Mouse (Mus musculus): ENCODE results near the gene Stk26.

The Stk26 gene

DNA sequence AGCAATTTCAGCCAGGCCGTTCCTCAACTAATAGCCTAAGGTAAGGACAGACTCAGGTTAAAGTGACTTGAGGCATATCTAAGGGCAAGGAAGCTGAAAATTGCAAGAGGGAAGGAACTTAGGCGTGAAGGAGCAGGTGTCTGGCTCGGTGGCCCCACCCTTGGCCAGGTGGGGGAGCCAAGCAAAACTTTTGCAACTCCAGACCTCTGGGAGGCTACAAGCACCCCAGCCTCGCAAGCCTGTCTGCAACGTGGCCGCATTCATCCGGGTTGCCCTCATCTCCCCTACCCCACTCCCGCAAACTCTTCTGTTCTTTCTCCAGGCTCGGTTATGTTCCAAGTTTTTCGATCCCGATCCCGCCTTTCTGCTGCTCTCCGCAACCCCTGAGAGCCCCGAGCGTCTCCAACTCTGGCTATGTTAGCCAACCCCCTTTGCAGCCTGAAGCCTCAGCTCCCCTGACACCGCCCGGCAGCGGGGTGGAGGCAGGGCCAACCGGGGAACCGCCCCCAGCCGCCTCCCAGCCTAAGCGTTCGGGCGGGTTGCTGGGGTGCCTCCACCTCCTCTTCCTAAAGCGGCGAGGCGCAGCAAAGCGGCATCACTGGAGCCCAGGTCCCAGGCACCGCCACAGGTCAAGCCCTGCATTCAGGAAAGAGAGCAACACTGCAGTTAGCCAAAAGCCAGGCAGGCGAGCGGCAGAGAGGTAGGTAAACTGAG lies at the start of gene Stk26:
Gene Stk26, plus strand, starts transcription at position 201 of the 714 bp plus-strand sequence.
- DNase-seq (ENCODE audit: low read depth, low spot score): peak; percentile 72

DNA sequence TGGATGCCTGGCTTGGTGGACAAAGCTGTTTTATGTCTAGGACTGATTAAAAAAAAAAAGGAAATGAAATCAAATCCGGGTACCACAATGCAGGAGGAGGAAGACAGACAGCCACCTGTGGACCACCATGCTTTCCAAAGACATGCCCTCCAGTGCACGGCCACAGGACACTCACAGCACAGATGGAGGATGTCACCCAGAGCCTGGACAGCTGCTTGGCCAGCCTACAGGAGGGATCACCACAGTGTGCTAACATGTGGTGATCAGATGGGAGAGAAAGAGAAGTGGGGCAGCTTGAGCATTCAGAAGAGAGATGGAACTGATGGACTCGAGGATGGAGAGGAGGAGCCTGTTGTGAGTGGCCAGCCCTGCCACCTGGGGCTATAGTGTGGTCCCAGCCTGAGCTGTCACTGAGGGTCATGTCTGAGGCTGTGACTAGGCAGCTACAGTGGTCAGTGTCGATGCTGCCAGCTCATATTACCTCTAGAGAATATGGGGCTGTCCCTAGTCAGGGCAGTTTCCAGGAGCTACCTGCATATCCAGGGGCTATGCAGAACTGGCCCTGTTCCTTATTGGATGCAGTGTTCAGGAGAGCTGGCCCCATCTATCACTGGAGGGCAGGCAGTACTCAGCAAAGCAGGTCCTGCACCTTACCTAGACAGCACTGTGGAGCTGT lies 47.7 kb upstream of the Stk26 start:
- no peak for DNase-seq (ENCODE audit: low read depth, low spot score)

DNA sequence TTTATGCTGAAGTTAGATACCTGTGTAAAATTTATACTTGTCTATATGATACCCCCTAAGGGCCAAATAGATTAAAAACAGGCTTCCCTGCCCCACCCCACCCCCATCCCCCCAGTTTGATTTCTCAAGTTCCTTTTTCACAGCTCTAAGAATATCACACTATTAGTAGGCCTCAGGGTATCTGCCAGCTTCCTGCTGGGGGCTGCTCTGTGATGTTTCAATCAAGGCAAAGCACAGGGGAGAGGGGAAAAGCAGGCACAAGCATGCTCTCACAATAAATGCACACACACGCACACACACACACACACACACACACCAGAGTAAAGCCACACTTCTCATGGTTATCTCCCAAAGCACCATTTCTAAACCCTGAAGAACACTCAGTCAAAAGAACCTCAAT lies 43.0 kb upstream of the Stk26 start:
- no peak for DNase-seq (ENCODE audit: low read depth, low spot score)

DNA sequence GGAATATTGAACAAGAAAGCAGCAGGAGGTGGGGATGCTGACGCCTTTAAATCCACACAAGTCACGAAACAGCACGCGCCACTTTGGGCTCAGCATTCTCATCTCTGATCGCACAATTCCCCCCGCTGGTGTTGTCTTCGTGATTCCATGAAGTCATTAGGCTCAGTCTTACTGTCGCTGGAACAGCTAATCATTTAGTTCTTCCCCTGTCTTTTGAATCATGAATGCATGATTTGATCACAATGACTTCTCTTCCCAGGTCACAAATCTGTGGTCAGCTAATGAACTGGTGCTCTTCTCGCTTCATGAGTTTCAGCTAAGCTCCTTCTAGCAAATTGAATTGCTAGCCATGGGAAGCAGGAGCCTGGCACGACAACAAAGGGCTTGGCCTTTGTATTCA lies 42.3 kb upstream of the Stk26 start:
- no peak for DNase-seq (ENCODE audit: low read depth, low spot score)

DNA sequence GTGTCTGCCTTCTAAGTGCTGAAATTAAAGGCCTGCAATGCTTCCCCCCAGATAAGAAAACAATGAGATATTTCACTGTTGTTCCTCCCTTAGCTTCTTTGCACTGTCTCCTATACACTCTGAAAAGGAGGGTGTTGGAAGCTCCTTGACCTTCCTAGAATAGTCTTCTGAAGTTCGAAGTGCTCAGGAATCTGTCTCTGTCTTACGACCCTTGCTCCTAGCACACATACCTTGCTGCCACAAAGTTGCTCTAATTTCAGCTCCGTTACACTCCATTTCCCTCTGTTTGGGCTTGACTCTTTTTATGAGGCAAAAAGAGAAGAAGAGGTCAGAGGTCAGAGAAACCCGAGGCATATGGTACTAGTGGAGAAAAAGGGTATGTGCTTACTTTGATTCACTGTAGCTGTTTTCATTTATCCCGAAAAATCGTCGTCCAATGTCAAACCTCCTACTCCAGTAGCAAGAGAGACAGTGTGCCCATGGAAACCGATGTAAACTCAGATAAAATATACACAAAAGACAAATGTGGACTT lies 41.1 kb upstream of the Stk26 start:
- no peak for DNase-seq (ENCODE audit: low read depth, low spot score)

DNA sequence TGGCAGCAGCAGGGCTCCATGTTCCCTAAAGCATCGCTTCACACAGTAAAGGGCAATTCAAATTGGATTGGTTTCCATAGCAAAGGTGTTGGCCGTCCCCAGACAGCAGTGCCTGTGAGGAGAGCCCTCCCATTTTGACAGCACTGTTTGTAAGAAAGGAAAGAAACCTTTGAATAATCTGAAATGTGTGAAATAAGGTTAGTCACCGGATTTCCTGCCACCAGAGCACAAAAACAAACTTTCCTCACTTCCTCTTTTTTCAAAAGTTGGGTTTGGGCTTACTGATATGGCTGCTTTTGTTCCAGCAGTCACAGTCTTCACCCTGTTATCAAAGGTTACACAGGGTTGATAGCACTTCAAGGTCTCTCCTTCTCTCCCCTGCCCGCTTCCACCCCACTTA lies 35.2 kb upstream of the Stk26 start:
- DNase-seq (ENCODE audit: low read depth, low spot score): no peak

DNA sequence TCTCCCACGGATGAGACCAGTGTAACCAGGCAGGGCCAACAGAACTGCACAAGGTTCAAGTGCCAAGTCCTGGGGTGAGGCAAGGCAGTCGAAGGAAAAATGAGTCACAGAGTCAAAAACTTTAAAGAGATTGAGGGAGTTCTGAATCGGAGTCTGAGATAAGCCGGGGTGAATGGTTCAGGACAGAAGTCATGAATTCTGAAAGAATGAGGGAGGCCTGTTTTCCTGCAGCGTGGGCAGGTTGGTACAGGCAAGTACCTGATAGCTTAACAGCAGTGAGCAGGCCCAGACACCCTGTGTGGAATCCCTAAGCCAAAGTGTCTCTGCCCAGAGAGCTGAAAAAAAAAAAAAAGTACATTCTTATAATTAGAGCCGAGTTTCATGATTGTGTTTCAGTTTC lies 17.0 kb upstream of the Stk26 start:
- DNase-seq (ENCODE audit: low read depth, low spot score): no peak

DNA sequence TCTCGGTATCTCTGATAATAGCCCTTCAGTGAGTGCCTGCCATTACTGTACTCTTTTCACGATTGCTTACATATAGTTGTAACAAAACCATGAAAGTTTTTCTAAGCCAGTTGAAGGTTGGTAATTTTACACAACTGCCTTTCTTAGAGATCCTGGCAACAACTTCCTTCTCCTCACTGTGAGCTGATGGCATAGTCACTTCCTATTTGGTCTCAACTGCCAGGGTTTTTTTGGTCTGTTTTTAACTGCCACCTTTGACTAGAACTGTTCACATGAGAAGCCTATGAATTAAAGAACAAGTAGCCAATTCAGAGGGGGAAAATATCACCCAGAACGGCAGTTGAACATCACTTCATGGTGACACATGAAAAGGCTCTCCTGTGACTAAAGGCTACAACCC lies 5.3 kb upstream of the Stk26 start:
- DNase-seq (ENCODE audit: low read depth, low spot score): no peak

DNA sequence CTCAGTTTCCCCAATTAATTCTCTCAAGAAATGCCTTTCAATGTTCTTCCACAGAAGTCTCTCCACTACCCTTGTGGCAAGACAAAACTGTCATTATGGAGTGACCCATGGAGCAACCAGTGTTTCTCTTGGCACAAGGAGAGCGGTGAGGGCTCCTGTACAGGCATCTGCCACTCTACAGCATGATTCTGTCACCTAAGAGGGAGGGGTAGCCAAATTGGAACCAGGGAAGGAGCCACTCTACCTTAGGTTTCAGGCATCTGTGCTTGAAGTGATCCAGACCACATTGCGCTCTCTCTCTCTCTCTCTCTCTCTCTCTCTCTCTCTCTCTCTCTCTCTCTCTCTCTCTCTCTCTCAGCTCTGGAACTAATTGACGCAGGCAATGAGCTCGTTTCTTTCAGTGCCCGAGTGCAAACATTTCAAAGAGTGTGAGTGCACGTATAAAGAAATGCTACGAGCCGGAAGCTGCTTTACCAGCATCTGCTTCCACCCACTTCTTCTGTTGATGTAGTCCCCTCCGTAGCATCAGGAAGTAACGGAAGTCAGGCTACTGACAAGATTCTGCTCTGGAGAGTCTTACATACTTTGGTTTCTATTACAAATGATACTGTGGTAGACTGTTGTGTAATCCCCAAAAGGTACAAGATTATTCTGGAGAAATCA lies 4.7 kb upstream of the Stk26 start:
- no peak for DNase-seq (ENCODE audit: low read depth, low spot score)

DNA sequence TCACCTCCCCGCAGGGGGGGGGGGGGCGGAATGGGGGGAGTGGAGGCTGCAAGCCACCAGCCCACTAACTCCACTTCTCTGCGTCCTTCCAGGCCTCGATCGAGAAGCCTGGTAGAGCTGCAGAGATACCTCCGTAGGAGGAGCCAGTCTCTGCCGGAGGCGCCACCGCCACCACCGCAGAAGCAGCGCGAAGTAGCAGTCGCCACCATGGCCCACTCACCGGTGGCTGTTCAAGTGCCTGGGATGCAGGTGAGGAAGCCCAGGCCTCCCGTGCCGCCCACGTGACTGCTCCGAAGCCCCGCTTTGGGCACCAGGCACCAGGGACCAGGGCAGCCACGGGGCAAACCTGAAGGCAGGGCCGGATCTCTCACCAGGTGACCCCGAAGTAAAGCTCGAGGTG lies 740 bp downstream of the Stk26 start:
- peak; percentile 20 for DNase-seq (ENCODE audit: low read depth, low spot score)

DNA sequence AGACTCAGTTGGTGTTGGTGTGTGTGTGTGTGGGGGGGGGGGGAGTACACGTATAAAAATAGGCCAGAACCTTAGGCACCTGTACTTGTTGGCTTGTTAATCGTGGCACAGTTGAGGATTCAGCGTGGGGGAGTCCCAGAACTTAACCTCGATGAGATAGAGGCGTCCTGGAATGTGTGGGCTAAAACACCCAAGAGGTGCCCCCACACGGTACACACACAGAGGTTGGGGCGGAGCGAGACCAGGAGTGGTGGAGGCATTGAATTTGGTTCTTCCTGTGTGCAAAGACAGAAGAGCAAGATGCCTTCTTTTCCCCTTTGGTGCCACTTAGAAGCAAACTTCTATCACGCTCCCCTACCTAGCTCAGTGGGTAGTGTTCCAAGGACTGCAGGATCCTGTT lies 1.2 kb downstream of the Stk26 start:
- DNase-seq (ENCODE audit: low read depth, low spot score): peak; percentile 3

DNA sequence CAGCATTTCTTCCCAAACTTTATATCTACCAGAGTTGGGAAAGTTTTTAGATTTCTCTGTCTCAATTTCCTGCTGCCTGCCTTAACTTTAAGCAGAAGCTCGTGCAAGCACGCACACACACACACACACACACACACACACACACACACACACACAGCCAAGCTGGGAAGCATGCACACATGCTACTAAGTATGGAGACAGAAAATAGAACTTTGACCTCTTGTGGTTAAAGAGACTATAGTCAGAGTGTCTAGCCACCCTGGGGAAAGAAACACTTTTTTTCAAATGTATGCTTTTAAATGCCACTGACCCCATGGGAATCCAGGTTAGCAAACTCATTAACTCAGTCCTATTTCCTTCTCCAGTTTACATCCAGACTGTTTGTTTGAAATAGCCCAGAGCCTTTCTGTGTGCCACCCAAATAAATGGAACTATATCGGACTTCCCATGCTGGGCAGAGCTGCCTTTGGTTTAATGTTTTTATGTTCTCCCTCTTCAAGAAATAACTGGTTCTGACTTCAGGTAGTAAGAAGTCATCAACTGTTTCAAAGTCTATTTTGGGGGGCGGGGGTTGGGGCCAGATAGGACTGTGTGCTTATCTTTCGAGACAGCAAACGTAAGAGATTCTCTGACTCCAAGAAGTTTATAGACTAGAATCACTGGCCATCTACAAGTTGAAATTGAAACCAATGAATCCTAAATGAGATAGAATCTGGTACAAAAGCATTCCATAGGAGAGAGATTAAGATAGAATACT lies 9.8 kb downstream of the Stk26 start:
- DNase-seq (ENCODE audit: low read depth, low spot score): no peak

DNA sequence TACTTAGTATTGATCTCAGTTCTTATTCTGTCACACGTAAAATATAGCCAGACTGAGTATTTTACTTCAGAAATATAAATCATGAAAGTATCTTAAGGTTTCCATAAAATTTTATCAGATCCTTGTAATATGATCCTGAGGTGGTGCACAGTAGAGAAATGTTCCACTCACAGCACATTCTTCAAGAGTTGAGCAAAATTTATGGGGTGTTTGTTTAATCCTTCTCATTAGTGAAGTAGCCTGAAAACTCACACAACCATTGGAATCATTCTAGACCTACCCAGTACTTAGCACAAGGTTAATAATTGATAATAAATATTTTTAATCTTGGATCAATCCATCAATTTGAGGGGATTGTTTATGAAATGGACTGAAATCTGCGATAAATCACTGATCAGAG lies 22.9 kb downstream of the Stk26 start:
- no peak for DNase-seq (ENCODE audit: low read depth, low spot score)

DNA sequence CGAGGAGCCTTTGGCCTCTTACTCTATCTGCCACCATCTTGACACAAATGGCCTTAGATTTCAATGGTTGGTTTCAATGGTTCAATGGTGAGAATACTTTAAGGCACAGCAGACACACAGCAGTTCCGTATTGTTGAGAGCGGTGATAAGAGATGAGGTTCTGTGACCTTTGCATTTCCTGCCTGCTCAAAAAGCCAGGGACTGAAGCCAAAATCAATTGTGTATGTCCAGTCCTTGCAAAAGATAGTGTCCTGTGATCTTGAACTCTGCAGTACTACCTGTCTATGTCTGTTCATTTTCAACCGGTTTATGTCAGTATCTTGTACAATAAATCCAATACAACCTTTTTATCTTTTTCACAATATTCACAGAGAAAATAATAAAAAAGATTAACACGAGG lies 23.9 kb downstream of the Stk26 start:
- no peak for DNase-seq (ENCODE audit: low read depth, low spot score)

DNA sequence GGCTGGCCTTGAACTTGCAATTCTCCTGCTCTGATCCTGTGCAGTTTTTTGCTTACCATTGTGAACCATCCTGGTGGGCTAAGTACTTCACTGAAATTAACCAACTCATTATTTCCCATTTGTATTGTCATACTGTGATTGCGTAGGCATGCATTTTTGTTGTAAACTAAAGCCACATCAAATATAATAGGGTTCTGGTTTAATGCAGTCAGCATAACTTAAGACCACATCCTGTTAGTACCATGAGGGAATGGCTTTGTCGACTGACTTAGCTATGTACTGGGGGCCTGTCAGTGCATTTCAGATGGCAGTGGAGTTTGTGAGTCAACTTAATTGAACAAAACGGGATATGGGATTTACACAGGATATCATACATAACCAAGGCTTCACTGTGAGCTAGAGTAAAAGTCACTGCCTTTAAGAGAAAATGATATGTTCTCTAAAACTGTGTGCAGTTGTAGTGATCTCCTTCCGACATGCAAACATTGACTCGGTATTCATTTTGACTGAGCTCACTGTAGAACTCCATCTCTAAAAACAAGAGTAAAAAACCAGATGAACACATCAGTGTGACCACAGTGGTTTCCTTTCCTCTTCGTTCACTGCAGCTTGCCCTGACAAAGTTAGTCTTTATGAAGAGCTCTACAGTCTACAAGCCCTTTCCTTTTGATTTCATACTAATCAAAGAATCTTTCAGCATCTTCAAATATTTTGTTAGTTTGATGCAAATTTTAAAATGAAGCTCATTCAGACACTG lies 33.6 kb downstream of the Stk26 start:
- no peak for DNase-seq (ENCODE audit: low read depth, low spot score)

DNA sequence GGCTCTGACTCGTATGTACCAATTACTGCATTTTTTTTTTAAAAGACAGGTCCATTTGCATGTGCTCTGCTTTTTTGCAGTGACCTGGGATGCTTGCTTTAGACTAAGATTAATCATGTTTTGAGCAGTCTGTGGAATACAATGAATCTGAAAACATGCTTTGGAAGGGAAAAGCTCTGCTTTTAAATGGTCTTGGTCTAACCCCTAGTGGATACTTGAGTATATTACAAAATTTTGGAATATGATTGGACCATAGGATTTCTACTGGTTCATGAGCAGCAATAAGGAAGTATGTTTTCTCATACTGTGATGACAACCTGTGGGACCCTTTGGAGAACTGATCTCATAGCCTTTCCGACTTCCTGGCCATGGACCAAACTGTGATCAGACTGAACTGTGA lies 47.2 kb downstream of the Stk26 start:
- no peak for DNase-seq (ENCODE audit: low read depth, low spot score)

DNA sequence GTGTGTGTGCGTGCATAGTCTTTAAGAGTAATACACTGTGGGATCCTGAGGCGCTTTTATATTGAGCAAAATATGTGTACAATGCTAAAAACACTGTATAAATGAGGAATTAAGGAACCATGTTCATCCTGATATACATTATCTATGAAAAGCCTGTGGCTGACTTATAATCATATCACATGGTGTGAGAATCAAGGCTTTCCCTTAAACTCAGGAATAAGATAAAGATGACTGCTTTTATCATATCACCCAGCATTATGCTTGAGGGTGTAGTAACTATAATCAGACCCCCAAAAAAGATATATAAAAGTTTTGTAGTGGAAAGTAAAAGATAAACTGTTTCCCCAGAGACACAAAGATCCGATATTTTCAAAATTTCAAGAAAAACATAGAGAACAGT lies 62.6 kb downstream of the Stk26 start:
- DNase-seq (ENCODE audit: low read depth, low spot score): no peak

DNA sequence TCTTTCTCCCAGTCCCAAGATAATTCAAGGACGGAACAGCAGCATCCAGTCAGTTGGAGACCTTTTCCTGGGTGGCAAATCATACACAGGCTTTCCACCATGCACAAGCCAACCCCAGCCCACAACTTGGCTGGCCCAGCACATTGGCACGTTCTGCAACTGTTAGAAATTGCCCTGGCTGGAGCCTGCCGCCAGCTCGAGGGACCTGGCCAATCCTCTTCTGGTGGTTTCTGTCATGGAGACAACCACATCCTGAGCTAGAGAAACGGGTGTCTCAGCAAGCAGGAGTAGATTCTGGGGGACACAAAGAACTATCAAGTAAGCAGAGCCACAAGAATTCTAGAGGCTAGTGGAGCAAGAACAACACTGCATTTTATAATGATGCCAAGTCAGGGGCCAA lies 69.1 kb downstream of the Stk26 start:
- no peak for DNase-seq (ENCODE audit: low read depth, low spot score)

DNA sequence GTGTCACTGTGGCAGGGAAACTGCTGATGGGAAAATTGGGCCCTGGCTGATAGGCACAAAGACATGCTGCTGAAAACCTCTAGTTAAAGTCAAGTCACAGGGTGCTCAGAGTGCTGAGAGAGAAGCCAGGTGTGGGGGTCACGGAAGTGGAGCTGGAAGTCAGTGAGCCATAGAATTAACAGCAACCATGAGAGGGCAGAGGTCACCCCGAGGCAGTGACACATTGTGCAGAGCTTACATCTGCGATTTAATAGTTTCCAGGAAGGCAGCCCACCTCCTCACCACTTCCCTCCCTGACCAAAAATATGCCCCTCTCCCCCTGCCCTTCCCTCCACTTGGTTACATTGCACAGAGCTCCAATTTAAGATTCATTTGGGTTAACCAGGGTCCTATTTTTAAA lies 76.5 kb downstream of the Stk26 start:
- no peak for DNase-seq (ENCODE audit: low read depth, low spot score)

DNA sequence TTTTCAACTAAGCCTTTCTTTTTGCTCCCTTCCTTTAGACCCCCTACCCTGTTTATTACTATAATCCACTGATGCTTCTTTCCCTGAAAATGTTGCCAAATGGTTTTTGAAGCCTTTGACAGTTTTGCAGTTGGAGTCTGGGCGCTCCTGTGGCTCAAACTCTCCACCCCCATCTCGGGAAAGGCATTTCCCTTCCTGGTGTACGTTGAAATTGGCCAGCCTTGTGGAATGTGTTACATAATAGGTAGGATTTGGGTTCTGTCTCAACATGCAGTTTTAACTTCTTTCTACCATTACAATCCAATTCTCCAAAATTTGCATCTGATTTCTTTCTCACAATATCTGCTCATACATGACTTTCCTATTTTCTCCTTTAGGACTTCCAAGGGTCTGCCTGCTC lies 77.9 kb downstream of the Stk26 start:
- DNase-seq (ENCODE audit: low read depth, low spot score): no peak

DNA sequence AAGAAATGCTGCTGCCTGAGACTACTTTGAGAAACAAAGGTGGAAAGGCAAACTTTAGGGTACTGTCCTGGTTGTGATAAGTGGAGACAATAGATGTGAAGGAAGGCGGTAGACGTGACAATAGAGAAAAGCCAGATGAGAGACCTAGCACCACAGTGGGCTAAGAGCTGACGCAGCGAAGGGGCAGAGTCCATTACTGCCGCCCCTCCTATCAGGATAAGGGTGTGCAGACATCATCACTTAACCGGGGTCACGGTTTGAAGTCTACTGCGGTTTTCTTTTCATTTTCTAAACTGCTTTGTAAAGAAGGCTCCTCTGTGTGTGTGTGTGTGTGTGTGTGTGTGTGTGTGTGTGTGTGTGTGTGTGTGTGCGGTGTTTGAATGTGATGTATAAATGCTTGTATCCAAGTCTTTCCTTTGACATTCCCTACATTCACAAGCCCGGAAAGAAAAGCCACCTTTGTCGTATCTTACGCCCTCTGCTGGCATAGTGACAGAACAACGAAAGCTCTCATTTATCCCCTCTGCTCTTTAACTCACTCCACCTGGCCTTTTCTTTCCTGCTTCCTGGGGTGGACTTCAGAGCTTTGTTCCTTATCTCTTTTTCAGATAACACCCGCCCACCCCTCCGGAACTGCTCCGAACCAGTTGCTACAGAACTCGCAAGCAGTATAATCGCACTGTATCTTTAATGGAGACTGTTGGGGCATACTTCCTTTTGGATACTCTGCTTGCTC lies 84.0 kb downstream of the Stk26 start:
- peak; percentile 46 for DNase-seq (ENCODE audit: low read depth, low spot score)

Measured in R1 (cell line).